Mouse (Mus musculus): ENCODE measurements around the gene Olfr799. TPM values are rescaled to one million over a fixed set of nuclear protein-coding genes. Genes with fewer than 3 reads are reported as not detected.

Olfr799 gene
- polyA plus RNA-seq, 1 experiment = not detected

GRCm38 (mm10) chr10:129688069-129688468 is 50.8 kb downstream of the Olfr799 start, which contains the start of gene Olfr802:
Olfr802 (minus strand) TSS chr10:129688169.
- no peaks in the 10 kb centered on the region for H3K27me3 ChIP-seq (ENCODE audit: control insufficient read depth, insufficient read depth, low read length)
- H3K27ac ChIP-seq (ENCODE audit: insufficient read depth, low read length) = no peak within 1 kb of the TSS
- WGBS = 30% methylated on average over 1 of the region's 1 CpGs
- DNase-seq = no peak
- H3K4me3 ChIP-seq (replicated peaks; ENCODE audit: insufficient read depth, low read depth, low read length) = no peak within 1 kb of the TSS
- TF ChIP-seq CTCF (IDR thresholded peaks at IDR 0.05; ENCODE audit: borderline replicate concordance, insufficient read depth, low read depth, low read length) = no peak
- H3K4me1 ChIP-seq (ENCODE audit: control insufficient read depth, insufficient read depth, low read length) = no peaks in the 10 kb centered on the region

GRCm38 (mm10) chr10:129694186-129694585 is 56.9 kb downstream of the Olfr799 start, which contains the start of gene Olfr803:
Olfr803 (minus strand) TSS chr10:129694286.
- no peaks in the 10 kb centered on the region for H3K27me3 ChIP-seq (ENCODE audit: control insufficient read depth, insufficient read depth, low read length)
- no peak within 1 kb of the TSS for H3K4me3 ChIP-seq (replicated peaks; ENCODE audit: insufficient read depth, low read depth, low read length)
- no peak for DNase-seq
- WGBS = 84% methylated on average over 2 of the region's 2 CpGs
- TF ChIP-seq CTCF (IDR thresholded peaks at IDR 0.05; ENCODE audit: borderline replicate concordance, insufficient read depth, low read depth, low read length) = no peak
- H3K4me1 ChIP-seq (ENCODE audit: control insufficient read depth, insufficient read depth, low read length) = no peaks in the 10 kb centered on the region
- no peak within 1 kb of the TSS for H3K27ac ChIP-seq (ENCODE audit: insufficient read depth, low read length)

Other genes with a start within 250 kb of the Olfr799 start
- not detected in 2 replicates for gene Olfr785, start 232.1 kb upstream of the Olfr799 start, polyA plus RNA-seq (2012; rRNA removed)
- not detected in 2 replicates for gene Olfr786, start 210.2 kb upstream of the Olfr799 start, polyA plus RNA-seq (2012; rRNA removed)
- gene Olfr787, start 175.6 kb upstream of the Olfr799 start, polyA plus RNA-seq (2012; rRNA removed) = not detected in 2 replicates
- gene Olfr788, start 166.5 kb upstream of the Olfr799 start, polyA plus RNA-seq (2012; rRNA removed) = not detected in 2 replicates
- not detected in 2 replicates for gene Olfr789, start 152.7 kb upstream of the Olfr799 start, polyA plus RNA-seq (2012; rRNA removed)
- gene Olfr790, start 139.0 kb upstream of the Olfr799 start, polyA plus RNA-seq (2012; rRNA removed) = not detected in 2 replicates
- not detected in 2 replicates for gene Olfr791, start 115.7 kb upstream of the Olfr799 start, polyA plus RNA-seq (2012; rRNA removed)
- not detected in 2 replicates for gene Olfr792, start 98.3 kb upstream of the Olfr799 start, polyA plus RNA-seq (2012; rRNA removed)
- gene Olfr794, start 69.8 kb upstream of the Olfr799 start, polyA plus RNA-seq (2012; rRNA removed) = not detected in 2 replicates
- gene Olfr796, start 24.9 kb upstream of the Olfr799 start, polyA plus RNA-seq (2012; rRNA removed) = not detected in 2 replicates
- not detected in 2 replicates for gene Olfr798, start 9.6 kb upstream of the Olfr799 start, polyA plus RNA-seq (2012; rRNA removed)
- not detected in 2 replicates for gene Olfr800, start 20.2 kb downstream of the Olfr799 start, polyA plus RNA-seq (2012; rRNA removed)
- gene Olfr801, start 36.4 kb downstream of the Olfr799 start, polyA plus RNA-seq (2012; rRNA removed) = not detected in 2 replicates
- gene Olfr802, start 50.7 kb downstream of the Olfr799 start, polyA plus RNA-seq (2012; rRNA removed) = not detected in 2 replicates
- gene Olfr803, start 56.8 kb downstream of the Olfr799 start, polyA plus RNA-seq (2012; rRNA removed) = not detected in 2 replicates
- gene Olfr804, start 65.7 kb downstream of the Olfr799 start, polyA plus RNA-seq (2012; rRNA removed) = not detected in 2 replicates
- not detected in 2 replicates for gene Olfr805, start 91.9 kb downstream of the Olfr799 start, polyA plus RNA-seq (2012; rRNA removed)
- not detected in 2 replicates for gene Olfr806, start 104.4 kb downstream of the Olfr799 start, polyA plus RNA-seq (2012; rRNA removed)
- not detected in 2 replicates for gene Olfr807, start 120.3 kb downstream of the Olfr799 start, polyA plus RNA-seq (2012; rRNA removed)
- not detected in 2 replicates for gene Olfr808, start 128.0 kb downstream of the Olfr799 start, polyA plus RNA-seq (2012; rRNA removed)
- gene Olfr809, start 137.2 kb downstream of the Olfr799 start, polyA plus RNA-seq (2012; rRNA removed) = not detected in 2 replicates
- gene Olfr810, start 157.4 kb downstream of the Olfr799 start, polyA plus RNA-seq (2012; rRNA removed) = not detected in 2 replicates
- not detected in 2 replicates for gene Olfr811, start 166.9 kb downstream of the Olfr799 start, polyA plus RNA-seq (2012; rRNA removed)
- gene Olfr812, start 208.6 kb downstream of the Olfr799 start, polyA plus RNA-seq (2012; rRNA removed) = not detected in 2 replicates
- not detected in 2 replicates for gene Olfr813, start 217.9 kb downstream of the Olfr799 start, polyA plus RNA-seq (2012; rRNA removed)
- not detected in 2 replicates for gene Olfr814, start 242.4 kb downstream of the Olfr799 start, polyA plus RNA-seq (2012; rRNA removed)

Measured in cerebellum, adult 2 months (tissue).